9 mouse cellular contexts compared by ENCODE assay signal in genomic region chr9:107619546-107619879, GRCm38 (mm10). TPM values are rescaled to one million over a fixed set of nuclear protein-coding genes. Genes with fewer than 3 reads are reported as not detected.
DNase-seq lines count a peak whose midpoint lies in the region; ATAC-seq and TF ChIP-seq lines count a peak whose summit lies in the region.
"Had no signal": no experiment of that assay in that cellular context is flagged by ENCODE, and none has a peak within 500 bp of the region (broad histone marks: within the 10 kb centered on the region; RNA-seq: fewer than 3 reads in every experiment).

No protein-coding gene starts in this region.

- H3K4me3 ChIP-seq in kidney, adult 2 months (ENCODE audit: insufficient read depth, low read depth, low read length), result no peak overlapping the region
- H3K4me3 ChIP-seq in kidney, embryonic 14.5 days (ENCODE audit: low read length), result no peak overlapping the region
- no peak overlapping the region for H3K4me3 ChIP-seq in embryonic facial prominence, embryonic 14.5 days (ENCODE audit: low read depth, low read length)
- H3K4me3 ChIP-seq in liver, embryonic 11.5 days (ENCODE audit: low read depth, low read length), result no peak overlapping the region

- no peak for DNase-seq in kidney, adult 2 months
- peak; percentile 72 for DNase-seq in MN1 (ENCODE audit: low spot score)
- DNase-seq in embryonic facial prominence, embryonic 14.5 days (ENCODE audit: low spot score), result no peak
- DNase-seq in liver, embryonic 11.5 days (ENCODE audit: low spot score), result no peak
- DNase-seq in ovary, adult 18-20 months (ENCODE audit: low spot score), result no peak
- DNase-seq in left cerebral cortex, postnatal 10 days (ENCODE audit: extremely low spot score in 1 of 2, low spot score in 2 of 2), result no peak
- DNase-seq in thymus, postnatal 25 days, result no peak
- DNase-seq: gastrocnemius, postnatal 14 days had no signal

- TF ChIP-seq CTCF in kidney, adult 2 months (conservative IDR thresholded peaks at IDR 0.05; ENCODE audit: insufficient read depth, insufficient read length, low read depth, low read length), result no peak

- no peak for ATAC-seq in kidney, embryonic 14.5 days (ENCODE audit: low FRiP score, low TSS enrichment)
- ATAC-seq in embryonic facial prominence, embryonic 14.5 days (ENCODE audit: low read depth), result 0 out of 2 replicates have a peak, but pooled peaks have one; percentile 3
- no peak for ATAC-seq in liver, embryonic 11.5 days (replicated peaks; ENCODE audit: low FRiP score)

- H3K9me3 ChIP-seq in kidney, embryonic 14.5 days (ENCODE audit: control insufficient read depth, low read length), result no peaks in the 10 kb centered on the region
- no peaks in the 10 kb centered on the region for H3K9me3 ChIP-seq in embryonic facial prominence, embryonic 14.5 days (ENCODE audit: control insufficient read depth, low read length)
- no peaks in the 10 kb centered on the region for H3K9me3 ChIP-seq in liver, embryonic 11.5 days (ENCODE audit: control insufficient read depth, low read length)

- peaks cover 2% of the 10 kb centered on the region for H3K36me3 ChIP-seq in kidney, adult 2 months (ENCODE audit: control insufficient read depth, insufficient read depth, low read length)
- peaks cover 73% of the 10 kb centered on the region for H3K36me3 ChIP-seq in kidney, embryonic 14.5 days (ENCODE audit: control insufficient read depth, insufficient read depth, low read length)
- H3K36me3 ChIP-seq in embryonic facial prominence, embryonic 14.5 days (ENCODE audit: control insufficient read depth, insufficient read depth, low read length), result peaks cover 75% of the 10 kb centered on the region
- H3K36me3 ChIP-seq in liver, embryonic 11.5 days (ENCODE audit: control insufficient read depth, insufficient read depth, low read length), result peaks cover 35% of the 10 kb centered on the region

- no peaks in the 10 kb centered on the region for H3K27me3 ChIP-seq in kidney, adult 2 months (replicated peaks; ENCODE audit: control insufficient read depth, insufficient read depth, low read length)
- no peaks in the 10 kb centered on the region for H3K27me3 ChIP-seq in kidney, embryonic 14.5 days (ENCODE audit: control insufficient read depth, insufficient read depth, low read length)
- no peaks in the 10 kb centered on the region for H3K27me3 ChIP-seq in embryonic facial prominence, embryonic 14.5 days (replicated peaks; ENCODE audit: control insufficient read depth, insufficient read depth, low read length)
- H3K27me3 ChIP-seq in liver, embryonic 11.5 days (replicated peaks; ENCODE audit: control insufficient read depth, insufficient read depth, low read length), result no peaks in the 10 kb centered on the region

- H3K9ac ChIP-seq in kidney, embryonic 14.5 days (ENCODE audit: low read depth, low read length), result no peak overlapping the region
- no peak overlapping the region for H3K9ac ChIP-seq in embryonic facial prominence, embryonic 14.5 days (ENCODE audit: low read depth, low read length)
- H3K9ac ChIP-seq in liver, embryonic 11.5 days (ENCODE audit: low read depth, low read length), result peak overlapping the region; percentile 7; the same call in 1 of the 2 replicates

- H3K4me2 ChIP-seq in kidney, embryonic 14.5 days (replicated peaks; ENCODE audit: low read depth, low read length), result no peak overlapping the region
- no peak overlapping the region for H3K4me2 ChIP-seq in embryonic facial prominence, embryonic 14.5 days (ENCODE audit: low read depth, low read length)
- peak overlapping the region; percentile 1; the same call in 1 of the 2 replicates for H3K4me2 ChIP-seq in liver, embryonic 11.5 days

- WGBS in kidney, adult 2 months, result 36% methylated on average over 13 of the region's 13 CpGs
- WGBS in kidney, embryonic 14.5 days, result 77% methylated on average over 13 of the region's 13 CpGs
- 82% methylated on average over 13 of the region's 13 CpGs for WGBS in embryonic facial prominence, embryonic 14.5 days
- 74% methylated on average over 13 of the region's 13 CpGs for WGBS in liver, embryonic 11.5 days

- H3K4me1 ChIP-seq in kidney, adult 2 months (ENCODE audit: control insufficient read depth, insufficient read depth, low read length), result peaks cover 41% of the 10 kb centered on the region
- H3K4me1 ChIP-seq in kidney, embryonic 14.5 days (ENCODE audit: control insufficient read depth, insufficient read depth, low read length), result peaks cover 6% of the 10 kb centered on the region
- H3K4me1 ChIP-seq in embryonic facial prominence, embryonic 14.5 days (ENCODE audit: control insufficient read depth, insufficient read depth, low read length), result no peaks in the 10 kb centered on the region
- peaks cover 16% of the 10 kb centered on the region for H3K4me1 ChIP-seq in liver, embryonic 11.5 days (replicated peaks; ENCODE audit: control insufficient read depth, insufficient read depth, low read length)

- TF ChIP-seq POLR2A in kidney, adult 2 months (IDR thresholded peaks at IDR 0.05; ENCODE audit: low read depth, low read length), result no peak

- intact Hi-C loops in left cerebral cortex, postnatal 10 days (cut with DNase I), result no loop called here

- peak overlapping the region; percentile 79 for H3K27ac ChIP-seq in kidney, adult 2 months (ENCODE audit: insufficient read depth, low read depth, low read length)
- H3K27ac ChIP-seq in kidney, embryonic 14.5 days (ENCODE audit: low read depth, low read length), result no peak overlapping the region; the same call in 1 of the 2 replicates
- no peak overlapping the region for H3K27ac ChIP-seq in embryonic facial prominence, embryonic 14.5 days (replicated peaks; ENCODE audit: low read depth, low read length)
- H3K27ac ChIP-seq in liver, embryonic 11.5 days (ENCODE audit: low read depth, low read length), result peak overlapping the region; percentile 78

RNA-seq across cellular contexts. Expression of gene Sema3b, which starts 10.5 kb away (rescaled TPM):
- 63.3 and 78.8 TPM in 2 replicates for polyA plus RNA-seq in kidney, adult 2 months (2012; rRNA removed)
- 6.4 and 9.5 TPM in 2 replicates for polyA plus RNA-seq in kidney, embryonic 14.5 days (2014; fragmentation: Nextera tagmentation; extraction: Ambion mirVana)
- 18.0 and 18.2 TPM in 2 replicates for polyA plus RNA-seq in embryonic facial prominence, embryonic 14.5 days (2014; fragmentation: Nextera tagmentation; extraction: Ambion mirVana)
- 0.63 and 0.79 TPM in 2 replicates for polyA plus RNA-seq in liver, embryonic 11.5 days (2014; fragmentation: Nextera tagmentation; extraction: Ambion mirVana)
- 1 to 10 TPM; 2.7 to 2.9 TPM for total RNA-seq in left cerebral cortex, postnatal 10 days (2021)

RNA-seq across cellular contexts. Expression of gene Gnai2, which starts 15.7 kb away (rescaled TPM):
- 356 and 366 TPM in 2 replicates for polyA plus RNA-seq in kidney, adult 2 months (2012; rRNA removed)
- 386 and 445 TPM in 2 replicates for polyA plus RNA-seq in kidney, embryonic 14.5 days (2014; fragmentation: Nextera tagmentation; extraction: Ambion mirVana)
- 380 and 416 TPM in 2 replicates for polyA plus RNA-seq in embryonic facial prominence, embryonic 14.5 days (2014; fragmentation: Nextera tagmentation; extraction: Ambion mirVana)
- polyA plus RNA-seq in liver, embryonic 11.5 days (2014; fragmentation: Nextera tagmentation; extraction: Ambion mirVana), result 217 and 233 TPM in 2 replicates
- total RNA-seq in left cerebral cortex, postnatal 10 days (2021), result 100 to 1,000 TPM; 229 to 244 TPM

RNA-seq across cellular contexts. Expression of gene Ifrd2, which starts 32.1 kb away (rescaled TPM):
- 50.5 and 57.8 TPM in 2 replicates for polyA plus RNA-seq in kidney, adult 2 months (2012; rRNA removed)
- 59.1 and 61.4 TPM in 2 replicates for polyA plus RNA-seq in kidney, embryonic 14.5 days (2014; fragmentation: Nextera tagmentation; extraction: Ambion mirVana)
- polyA plus RNA-seq in embryonic facial prominence, embryonic 14.5 days (2014; fragmentation: Nextera tagmentation; extraction: Ambion mirVana), result 46.7 and 52.3 TPM in 2 replicates
- 219 and 230 TPM in 2 replicates for polyA plus RNA-seq in liver, embryonic 11.5 days (2014; fragmentation: Nextera tagmentation; extraction: Ambion mirVana)
- 10 to 100 TPM; 10.1 to 12.5 TPM for total RNA-seq in left cerebral cortex, postnatal 10 days (2021)

RNA-seq across cellular contexts. Expression of gene Hyal3, which starts 38.9 kb away (rescaled TPM):
- polyA plus RNA-seq in kidney, adult 2 months (2012; rRNA removed), result 1.6 and 2.1 TPM in 2 replicates
- polyA plus RNA-seq in kidney, embryonic 14.5 days (2014; fragmentation: Nextera tagmentation; extraction: Ambion mirVana), result 0.84 and 1.5 TPM in 2 replicates
- 1.2 and 1.4 TPM in 2 replicates for polyA plus RNA-seq in embryonic facial prominence, embryonic 14.5 days (2014; fragmentation: Nextera tagmentation; extraction: Ambion mirVana)
- 1.0 and 1.5 TPM in 2 replicates for polyA plus RNA-seq in liver, embryonic 11.5 days (2014; fragmentation: Nextera tagmentation; extraction: Ambion mirVana)
- total RNA-seq in left cerebral cortex, postnatal 10 days (2021), result 1 to 10 TPM in 1 of 2 experiments, under 1 TPM in 1; 0.99 to 1.4 TPM

RNA-seq across cellular contexts. Expression of gene Naa80, which starts 40.8 kb away (rescaled TPM):
- polyA plus RNA-seq in kidney, adult 2 months (2012; rRNA removed), result 43.0 and 62.8 TPM in 2 replicates
- polyA plus RNA-seq in kidney, embryonic 14.5 days (2014; fragmentation: Nextera tagmentation; extraction: Ambion mirVana), result 16.0 and 18.4 TPM in 2 replicates
- polyA plus RNA-seq in embryonic facial prominence, embryonic 14.5 days (2014; fragmentation: Nextera tagmentation; extraction: Ambion mirVana), result 15.9 and 18.0 TPM in 2 replicates
- 20.5 and 20.7 TPM in 2 replicates for polyA plus RNA-seq in liver, embryonic 11.5 days (2014; fragmentation: Nextera tagmentation; extraction: Ambion mirVana)
- 1 to 10 TPM; 9.3 to 9.8 TPM for total RNA-seq in left cerebral cortex, postnatal 10 days (2021)

Comparison
In these comparisons a context has a peak if more than half of its experiments do, and no peak if none do; other contexts are left out.
1. H3K27ac ChIP-seq: peak in kidney, adult 2 months (single experiment) and liver, embryonic 11.5 days (single experiment); none in kidney, embryonic 14.5 days (single experiment) and embryonic facial prominence, embryonic 14.5 days (single experiment).